Mouse (Mus musculus): ENCODE data around the gene Fer1l5.

DNA sequence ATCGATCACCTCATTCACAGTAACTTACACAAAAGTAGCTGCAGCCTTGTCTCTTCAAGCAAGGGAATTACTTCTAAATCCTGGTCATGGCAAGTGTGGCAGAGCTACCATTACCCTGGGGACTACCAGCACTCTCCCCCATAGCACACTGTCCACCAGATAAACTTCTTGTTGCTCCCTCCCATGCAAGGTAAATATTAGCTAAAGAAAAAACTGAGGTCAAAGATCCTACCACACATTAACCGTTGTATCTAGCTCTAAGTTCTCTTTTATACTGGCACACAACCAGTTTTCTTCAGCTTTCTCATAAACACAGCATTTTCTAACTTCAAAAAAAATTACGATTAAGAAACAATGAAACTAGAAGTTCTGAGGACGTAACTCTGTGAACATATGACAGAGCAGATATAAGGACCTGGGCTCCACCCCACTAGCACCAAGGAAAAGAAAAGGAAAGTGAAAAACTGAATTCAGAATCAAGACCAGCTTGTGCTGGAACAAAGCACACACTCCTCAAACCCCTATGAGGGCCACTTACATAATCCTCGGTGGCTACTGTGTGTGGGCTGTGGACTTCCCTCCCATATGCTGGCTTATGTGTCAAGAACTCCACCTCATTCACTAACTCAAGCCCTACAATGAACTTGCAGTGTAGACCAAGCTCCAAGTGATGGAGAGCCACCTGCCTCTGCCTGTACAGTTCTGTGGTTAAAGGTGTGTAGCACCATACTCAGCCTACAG is 15.0 kb upstream of the Fer1l5 start:
- TF ChIP-seq CTCF (IDR thresholded peaks at IDR 0.05; ENCODE audit: low read depth) = no peak
- no peak for TF ChIP-seq EP300 (IDR thresholded peaks at IDR 0.05; ENCODE audit: low read depth)

All from liver, embryonic 14.5 days (tissue).